Comparison of ENCODE assay signal across 24 mouse cellular contexts in genomic region chr1:91921279-91921678, GRCm38 (mm10).
DNase-seq lines count a peak whose midpoint lies in the region; TF ChIP-seq lines count a peak whose summit lies in the region.
"Had no signal": no experiment of that assay in that cellular context is flagged by ENCODE, and none has a peak within 500 bp of the region (broad histone marks: within the 10 kb centered on the region; RNA-seq: fewer than 3 reads in every experiment).

No protein-coding gene starts in this region.

- 25% methylated on average over 5 of the region's 5 CpGs for WGBS in liver, adult 2 months
- WGBS in limb, embryonic 10.5 days: 83% methylated on average over 5 of the region's 5 CpGs

- no peaks in the 10 kb centered on the region for H3K9me3 ChIP-seq in limb, embryonic 10.5 days (replicated peaks)
- H3K9me3 ChIP-seq: embryonic facial prominence, embryonic 12.5 days; embryonic facial prominence, embryonic 15.5 days; G1E; hindbrain, embryonic 12.5 days; hindbrain, embryonic 15.5 days had no signal

- H3K9ac ChIP-seq in liver, adult 2 months (ENCODE audit: low read depth, low read length): no peak overlapping the region
- H3K9ac ChIP-seq: embryonic facial prominence, embryonic 12.5 days; embryonic facial prominence, embryonic 15.5 days; forebrain, postnatal 0 days; heart, embryonic 13.5 days; hindbrain, embryonic 12.5 days; hindbrain, embryonic 15.5 days had no signal

- no peaks in the 10 kb centered on the region for H3K79me2 ChIP-seq in liver, adult 2 months (ENCODE audit: control insufficient read depth, insufficient read depth, low read length)

- no peaks in the 10 kb centered on the region for H3K36me3 ChIP-seq in liver, adult 2 months (ENCODE audit: control insufficient read depth, insufficient read depth, low read length)
- H3K36me3 ChIP-seq in testis, adult 2 months (ENCODE audit: control insufficient read depth, insufficient read depth, low read length): no peaks in the 10 kb centered on the region
- H3K36me3 ChIP-seq in limb, embryonic 10.5 days: no peaks in the 10 kb centered on the region
- H3K36me3 ChIP-seq: embryonic facial prominence, embryonic 12.5 days; embryonic facial prominence, embryonic 15.5 days; G1E; heart, embryonic 13.5 days; hindbrain, embryonic 12.5 days; hindbrain, embryonic 15.5 days had no signal

- no peaks in the 10 kb centered on the region for H3K27me3 ChIP-seq in liver, adult 2 months (ENCODE audit: control insufficient read depth, insufficient read depth, low read length)
- no peaks in the 10 kb centered on the region for H3K27me3 ChIP-seq in testis, adult 2 months (ENCODE audit: control insufficient read depth, insufficient read depth, low read length)
- H3K27me3 ChIP-seq in limb, embryonic 10.5 days (ENCODE audit: low read depth, poor library complexity, severe bottlenecking): no peaks in the 10 kb centered on the region
- H3K27me3 ChIP-seq: embryonic facial prominence, embryonic 12.5 days; embryonic facial prominence, embryonic 15.5 days; heart, embryonic 13.5 days; hindbrain, embryonic 12.5 days; hindbrain, embryonic 15.5 days had no signal

- no peak overlapping the region for H3K27ac ChIP-seq in liver, adult 2 months (replicated peaks; ENCODE audit: insufficient read depth, low read depth, low read length)
- H3K27ac ChIP-seq in testis, adult 2 months (ENCODE audit: control insufficient read depth, insufficient read depth, low read depth, low read length): peak overlapping the region; percentile 42; the same call in 1 of the 2 replicates
- H3K27ac ChIP-seq in limb, embryonic 10.5 days: no peak overlapping the region
- H3K27ac ChIP-seq: embryonic facial prominence, embryonic 12.5 days; hindbrain, embryonic 12.5 days; hindbrain, embryonic 15.5 days had no signal

- DNase-seq in heart, adult 18-20 months: peak; percentile 27 to 40
- DNase-seq in heart, postnatal 4 days: no peak
- DNase-seq in liver, adult 2 months (ENCODE audit: extremely low read depth, low read depth, low spot score): peak; percentile 80
- no peak for DNase-seq in liver
- no peak for DNase-seq in testis, postnatal 14 days (ENCODE audit: low spot score)
- no peak for DNase-seq in limb, embryonic 10.5 days (ENCODE audit: low spot score)
- DNase-seq: adrenal gland, adult 2 months; adrenal gland, postnatal 14 days; B cell, adult 2 months; cerebellum, adult 11 months; cerebellum, adult 2 months; cerebellum, adult 9-11 months; cerebellum, postnatal 25 days; forebrain, postnatal 0 days; gastrocnemius, adult 2 months; gastrocnemius, postnatal 14 days; heart, postnatal 14 days had no signal

- TF ChIP-seq POLR2A in liver, adult 2 months (IDR thresholded peaks at IDR 0.05; ENCODE audit: extremely low read depth, insufficient read depth, low read length): no peak
- no peak for TF ChIP-seq POLR2A in testis, adult 2 months (IDR thresholded peaks at IDR 0.05; ENCODE audit: control insufficient read depth, low read depth, low read length)

- no peak for TF ChIP-seq CTCF in liver, adult 2 months (IDR thresholded peaks at IDR 0.05; ENCODE audit: low read depth, low read length)
- no peak for TF ChIP-seq CTCF in testis, adult 2 months (IDR thresholded peaks at IDR 0.05; ENCODE audit: control insufficient read depth, insufficient read depth, insufficient replicate concordance, low read depth, low read length)

- H3K4me3 ChIP-seq in liver, adult 2 months (ENCODE audit: insufficient read depth, low read depth, low read length): no peak overlapping the region
- H3K4me3 ChIP-seq in testis, adult 2 months (ENCODE audit: control insufficient read depth, low read depth, low read length): no peak overlapping the region
- no peak overlapping the region for H3K4me3 ChIP-seq in limb, embryonic 10.5 days
- H3K4me3 ChIP-seq: embryonic facial prominence, embryonic 12.5 days; embryonic facial prominence, embryonic 15.5 days; gastrocnemius, adult 2 months; heart, embryonic 13.5 days; hindbrain, embryonic 12.5 days; hindbrain, embryonic 15.5 days had no signal

- peaks cover 5% of the 10 kb centered on the region for H3K4me1 ChIP-seq in liver, adult 2 months (ENCODE audit: control insufficient read depth, insufficient read depth, low read length)
- H3K4me1 ChIP-seq in testis, adult 2 months (ENCODE audit: control insufficient read depth, insufficient read depth, low read length): peaks cover 5% of the 10 kb centered on the region; the same call in 1 of the 2 replicates
- H3K4me1 ChIP-seq in limb, embryonic 10.5 days: peaks cover 12% of the 10 kb centered on the region
- H3K4me1 ChIP-seq: hindbrain, embryonic 15.5 days had no signal

Comparison
In these comparisons a context has a peak if more than half of its experiments do, and no peak if none do; other contexts are left out.
1. DNase-seq: peak in heart, adult 18-20 months (2 of 2) and liver, adult 2 months (single experiment); none in heart, postnatal 4 days (single experiment), liver (single experiment), testis, postnatal 14 days (single experiment) and limb, embryonic 10.5 days (single experiment).